Mouse (Mus musculus) limb, embryonic 14.5 days (tissue): ENCODE measurements around the gene Tmem8. TPM values are rescaled to one million over a fixed set of nuclear protein-coding genes. Genes with fewer than 3 reads are reported as not detected.
A peak's percentile ranks its signal among the peaks of the same experiment; 100 is the strongest.
"Not testable (repeated sequence)": the region's sequence is repeated elsewhere in the genome, so short reads cannot be mapped to it uniquely, and the experiment has no call there.

Experiments used
- ATAC-seq: fragments of 200-750 bp; cut with Nextera tagmentation; 2 replicates; pipeline ENCODE4 v1.8.0; 2017; ENCODE audit warnings: low read depth, moderate number of reproducible peaks, moderate TSS enrichment; ENCODE audit not compliant: low FRiP score
- DNase-seq: peaks from one replicate; pipeline ENCODE4 v3.0.0-alpha.2; 2015; ENCODE audit warnings: low spot score
- H3K27ac ChIP-seq: fragments of 300-500 bp; sonication (generic); replicated peaks from 2 replicates; pipeline ENCODE4 v1.5.1; 2014; ENCODE audit warnings: low read depth, mild to moderate bottlenecking, low read length, moderate library complexity, mixed read lengths
- H3K27me3 ChIP-seq: fragments of 300-500 bp; sonication (generic); 2 replicates; pipeline ENCODE4 v1.6.1; 2014; ENCODE audit warnings: low read length, mixed read lengths; ENCODE audit not compliant: control insufficient read depth, insufficient read depth
- H3K36me3 ChIP-seq: fragments of 300-500 bp; sonication (generic); 2 replicates; pipeline ENCODE4 v1.6.1; 2014; ENCODE audit warnings: mild to moderate bottlenecking, low read length, moderate library complexity, mixed read lengths; ENCODE audit not compliant: control insufficient read depth, insufficient read depth
- H3K4me1 ChIP-seq: fragments of 300-500 bp; sonication (generic); 2 replicates; pipeline ENCODE4 v1.6.1; 2014; ENCODE audit warnings: antibody characterized with exemption, low read length, mixed read lengths; ENCODE audit not compliant: control insufficient read depth, insufficient read depth
- H3K4me2 ChIP-seq: fragments of 300-500 bp; sonication (generic); replicated peaks from 2 replicates; pipeline ENCODE4 v1.6.1; 2014; ENCODE audit warnings: low read depth, mild to moderate bottlenecking, low read length, moderate library complexity; ENCODE audit not compliant: severe bottlenecking
- H3K4me3 ChIP-seq: fragments of 300-500 bp; sonication (generic); replicated peaks from 2 replicates; pipeline ENCODE4 v1.5.1; 2014; ENCODE audit warnings: low read length
- H3K9ac ChIP-seq: fragments of 300-500 bp; sonication (generic); 2 replicates; pipeline ENCODE4 v1.6.1; 2014; ENCODE audit warnings: mild to moderate bottlenecking, low read depth, low read length, moderate library complexity; ENCODE audit not compliant: severe bottlenecking
- H3K9me3 ChIP-seq: fragments of 300-500 bp; sonication (generic); 2 replicates; pipeline ENCODE4 v1.6.1; 2016; ENCODE audit warnings: low read length; ENCODE audit not compliant: control insufficient read depth
- POLR2A ChIP-seq: fragments of 200-500 bp; IDR thresholded peaks from 2 replicates; pipeline ENCODE4 v1.8.0; 2012; ENCODE audit warnings: inconsistent platforms, mild to moderate bottlenecking, moderate library complexity, borderline replicate concordance; ENCODE audit not compliant: insufficient read depth, insufficient read length; ENCODE audit errors: extremely low read depth
- WGBS: fragments of 180-500 bp; shearing (Covaris S2); extraction: QIAGEN DNeasy Blood & Tissue Kit; methylation state at CpG from one replicate; pipeline ENCODE4 v1.1.7; 2014; 5-methylcytosine and 5-hydroxymethylcytosine counted together
- polyA plus RNA-seq, 2 experiments: library from polyadenylated mRNA; depleted of rRNA in 1 of 2; stranded (reverse) in 1 of 2; unstranded in 1 of 2; fragments of >200 nt; fragmentation: Nextera tagmentation in 1 of 2; extraction: Ambion mirVana in 1 of 2; gene quantifications; 2 replicates each; pipeline versions ENCODE4 v1.2.1 to v1.2.3; 2012 to 2014

Tmem8 gene
- polyA plus RNA-seq, 2 experiments: 1.1 to 4.3 TPM

- H3K27me3 ChIP-seq: no peaks in the 10 kb centered on the region
- H3K4me3 ChIP-seq: no peak overlapping the region
- DNase-seq (no peak), ATAC-seq (no peak)
- WGBS: 91% methylated on average over 9 of the region's 9 CpGs
- TF ChIP-seq POLR2A: no peak
- H3K27ac ChIP-seq: no peak overlapping the region
- H3K4me1 ChIP-seq: no peaks in the 10 kb centered on the region
- no peak overlapping the region for H3K9ac ChIP-seq
- peaks cover 11% of the 10 kb centered on the region; the same call in 1 of the 2 replicates for H3K36me3 ChIP-seq
- no peaks in the 10 kb centered on the region for H3K9me3 ChIP-seq
- H3K4me2 ChIP-seq: no peak overlapping the region
Observed at GRCm38 (mm10) chr17:26087059-26087564, 26.0 kb upstream of the Tmem8 start.

DNA sequence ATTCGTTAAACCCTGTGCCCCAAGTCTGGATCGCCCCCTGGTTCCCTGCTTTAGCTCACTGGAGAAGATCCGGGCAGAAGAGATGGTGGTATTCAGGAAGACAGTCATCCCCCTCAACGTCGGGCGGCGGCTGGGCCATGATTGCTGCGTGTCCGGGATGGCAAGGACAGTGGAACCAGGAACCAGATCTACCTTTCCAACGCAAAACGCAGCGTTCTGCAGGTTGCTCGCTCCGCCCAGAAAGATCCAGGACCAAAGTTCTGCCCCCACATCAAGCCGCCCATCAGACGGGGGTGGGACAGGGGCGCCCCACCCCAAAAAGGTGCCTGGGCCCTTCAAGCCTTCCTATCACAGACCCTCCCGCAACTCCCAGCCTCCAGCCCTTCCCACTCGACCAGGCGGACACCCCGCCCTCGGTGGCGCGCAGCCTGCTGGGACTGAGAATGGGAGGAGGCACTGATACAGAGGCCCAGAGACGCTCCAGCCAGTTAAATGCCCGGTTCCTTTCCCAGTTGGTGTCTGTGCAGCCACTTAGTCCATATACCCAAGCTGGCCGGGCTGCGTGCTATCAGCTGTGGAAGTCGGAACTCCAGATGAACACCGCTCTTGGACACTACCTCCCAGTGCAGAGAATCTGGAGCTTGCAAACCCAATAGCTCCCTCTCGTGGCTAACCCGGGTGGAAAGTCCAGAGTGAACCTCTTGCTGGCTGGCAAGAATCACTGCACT lies 23.0 kb upstream of the Tmem8 start, which contains the start of gene Decr2:
TSS of gene Decr2 (minus strand) at position 433 of the 728 bp plus-strand sequence.
- no peaks in the 10 kb centered on the region for H3K27me3 ChIP-seq
- no peaks in the 10 kb centered on the region for H3K4me1 ChIP-seq
- 2% methylated on average over 30 of the region's 32 CpGs for WGBS
- peak within 1 kb of the TSS; percentile 58 for H3K27ac ChIP-seq
- H3K4me2 ChIP-seq: peak within 1 kb of the TSS; percentile 83
- peak within 1 kb of the TSS; percentile 71 for H3K9ac ChIP-seq
- no peak for TF ChIP-seq POLR2A
- H3K4me3 ChIP-seq: peak within 1 kb of the TSS; percentile 57
- ATAC-seq (peak; percentile 89), DNase-seq (peak; percentile 92)
- 0 out of 2 replicates have a peak, but pooled peaks cover 10% of the 10 kb centered on the region for H3K36me3 ChIP-seq
- H3K9me3 ChIP-seq: no peaks in the 10 kb centered on the region

DNA sequence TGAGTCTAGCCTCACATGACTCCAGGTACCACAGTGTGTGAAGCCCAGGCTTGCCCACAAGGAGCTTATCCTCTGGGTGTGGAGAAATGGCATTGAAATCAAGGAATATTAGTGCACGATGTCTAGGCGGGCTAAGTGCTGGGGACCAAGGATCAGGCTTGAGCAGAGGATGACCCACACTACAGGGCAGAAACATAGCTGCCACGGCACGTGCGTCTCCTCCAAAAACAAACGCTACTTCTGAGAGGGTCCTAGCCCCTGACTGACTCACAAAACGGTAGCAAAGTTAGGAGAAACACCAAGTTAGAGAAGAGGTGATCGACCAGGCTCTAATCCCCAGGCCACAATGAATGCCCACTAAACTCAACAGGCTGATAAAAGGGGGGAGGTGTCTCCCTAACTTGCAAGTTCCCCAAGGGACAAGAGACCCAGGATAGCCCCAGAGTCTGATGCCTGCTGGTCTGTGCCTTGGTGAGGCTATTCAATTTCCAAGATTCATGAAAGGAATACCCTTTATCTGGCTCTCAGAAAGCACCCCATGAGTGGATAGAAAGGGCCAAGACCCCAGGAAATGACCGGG lies 18.5 kb upstream of the Tmem8 start:
- Histone ChIP-seq H3K27me3 (no peaks in the 10 kb centered on the region), H3K9me3 (no peaks in the 10 kb centered on the region), H3K4me2 (peak overlapping the region; percentile 77), H3K4me3 (peak overlapping the region; percentile 64), H3K9ac (peak overlapping the region; percentile 86), H3K4me1 (no peaks in the 10 kb centered on the region; the same call in 1 of the 2 replicates), H3K36me3 (0 out of 2 replicates have a peak, but pooled peaks cover 10% of the 10 kb centered on the region), H3K27ac (peak overlapping the region; percentile 67; the same call in 1 of the 2 replicates)
- no peak for ATAC-seq
- 22% methylated on average over 9 of the region's 9 CpGs for WGBS
- TF ChIP-seq POLR2A: no peak
- no peak for DNase-seq

GRCm38 (mm10) chr17:26095121-26095740 lies 17.9 kb upstream of the Tmem8 start, which contains the start of gene Nme4:
Gene Nme4 (minus strand): TSS chr17:26095602.
- 3% methylated on average over 44 of the region's 47 CpGs for WGBS

GRCm38 (mm10) chr17:26098461-26098860 lies 14.6 kb upstream of the Tmem8 start:
- Histone ChIP-seq H3K9me3 (no peaks in the 10 kb centered on the region), H3K27me3 (no peaks in the 10 kb centered on the region), H3K27ac (no peak overlapping the region), H3K36me3 (no peaks in the 10 kb centered on the region), H3K4me1 (no peaks in the 10 kb centered on the region; the same call in 1 of the 2 replicates), H3K4me3 (no peak overlapping the region), H3K9ac (no peak overlapping the region), H3K4me2 (no peak overlapping the region)
- no peak for TF ChIP-seq POLR2A
- 90% methylated on average over 7 of the region's 7 CpGs for WGBS
- ATAC-seq: no peak
- no peak for DNase-seq

More at GRCm38 (mm10) chr17:26095121-26095740, 17.9 kb upstream of the Tmem8 start, which contains the start of gene Nme4:
- peak within 1 kb of the TSS; percentile 64 for H3K4me3 ChIP-seq
- H3K27me3 ChIP-seq: no peaks in the 10 kb centered on the region
- no peaks in the 10 kb centered on the region for H3K9me3 ChIP-seq
- TF ChIP-seq POLR2A: peak; percentile 80; the same call in 1 of the 2 replicates
- peak within 1 kb of the TSS; percentile 77 for H3K4me2 ChIP-seq
- H3K9ac ChIP-seq: peak within 1 kb of the TSS; percentile 86
- H3K4me1 ChIP-seq: no peaks in the 10 kb centered on the region; the same call in 1 of the 2 replicates
- H3K27ac ChIP-seq: peak within 1 kb of the TSS; percentile 67
- ATAC-seq (peak; percentile 80), DNase-seq (peak; percentile 49)
- 0 out of 2 replicates have a peak, but pooled peaks cover 10% of the 10 kb centered on the region for H3K36me3 ChIP-seq

DNA sequence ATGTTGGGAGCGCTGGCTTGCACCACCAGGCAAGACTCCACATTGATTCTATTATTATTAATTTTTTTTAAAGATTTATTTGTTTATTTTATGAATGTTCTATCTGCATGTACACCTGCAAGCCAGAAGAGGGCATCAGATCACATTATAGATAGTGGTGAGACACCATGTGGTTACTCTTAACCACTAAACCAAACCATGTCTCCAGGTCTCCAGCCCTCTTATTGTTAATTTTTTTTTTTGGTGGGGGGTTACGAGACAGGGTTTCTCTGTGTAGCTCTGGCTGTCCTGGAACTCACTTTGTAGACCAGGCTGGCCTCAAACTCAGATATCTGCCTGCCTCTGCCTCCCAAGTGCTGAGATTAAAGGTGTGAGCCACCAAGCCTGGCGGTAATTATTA lies 13.8 kb upstream of the Tmem8 start:
- ATAC-seq: not testable (repeated sequence)
- WGBS: 59% methylated on average over 3 of the region's 3 CpGs

More for the DNA sequence above, 13.8 kb upstream of the Tmem8 start:
- H3K9me3 ChIP-seq, H3K4me1 ChIP-seq, H3K4me3 ChIP-seq, H3K9ac ChIP-seq, H3K27ac ChIP-seq, DNase-seq, H3K36me3 ChIP-seq, H3K27me3 ChIP-seq, H3K4me2 ChIP-seq: not testable (repeated sequence)
